Mouse (Mus musculus) heart, adult 11 months (tissue): ENCODE results near the gene Osbp2.

Source experiments
- DNase-seq: peaks from one replicate; pipeline ENCODE4 v3.0.0; 2022

Osbp2 gene

GRCm38 (mm10) chr11:3863454-3864112 is at the start of gene Osbp2:
Osbp2 (minus strand) TSS chr11:3863903.
- peak; percentile 94 for DNase-seq

- DNase-seq, result no peak
Measured at GRCm38 (mm10) chr11:3912875-3913271, 49.2 kb upstream of the Osbp2 start.

DNA sequence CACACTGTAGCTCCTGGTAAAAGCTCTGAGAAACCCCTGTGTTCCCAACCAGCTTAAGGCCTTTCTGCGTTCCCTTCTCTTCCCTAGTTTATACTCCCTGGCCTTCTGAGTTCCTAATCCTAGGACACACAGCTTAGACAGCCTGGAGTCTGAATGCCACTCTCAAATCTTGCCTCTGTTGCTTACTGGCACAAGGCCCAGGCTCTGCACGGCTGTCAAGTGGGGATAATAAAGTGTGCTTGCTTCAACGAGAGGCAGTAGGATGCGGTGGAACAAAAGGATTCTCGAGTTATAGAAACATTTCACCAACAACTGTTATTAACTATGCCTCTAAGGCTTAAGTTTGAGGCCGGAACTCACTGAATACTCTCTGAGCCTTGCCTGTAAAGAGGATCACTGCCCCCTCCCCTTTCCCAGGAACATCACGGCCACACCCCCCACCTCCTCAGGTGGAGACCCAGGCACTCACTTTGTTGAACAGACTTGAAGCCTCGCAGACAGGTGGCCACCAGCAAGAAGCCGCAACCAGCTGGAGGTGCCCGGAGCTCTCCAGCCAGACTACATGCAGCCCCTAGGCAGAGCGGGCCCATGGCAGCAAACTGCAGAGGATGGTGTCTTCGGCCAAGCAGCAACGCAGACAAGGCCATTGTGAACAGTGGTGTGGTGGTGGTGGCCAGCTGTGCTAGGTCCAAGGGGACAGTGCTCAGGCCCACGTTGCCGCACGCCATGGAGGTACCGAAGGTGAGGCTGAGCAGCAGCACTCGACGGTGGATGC is 48.6 kb upstream of the Osbp2 start:
- peak; percentile 95 for DNase-seq

DNA sequence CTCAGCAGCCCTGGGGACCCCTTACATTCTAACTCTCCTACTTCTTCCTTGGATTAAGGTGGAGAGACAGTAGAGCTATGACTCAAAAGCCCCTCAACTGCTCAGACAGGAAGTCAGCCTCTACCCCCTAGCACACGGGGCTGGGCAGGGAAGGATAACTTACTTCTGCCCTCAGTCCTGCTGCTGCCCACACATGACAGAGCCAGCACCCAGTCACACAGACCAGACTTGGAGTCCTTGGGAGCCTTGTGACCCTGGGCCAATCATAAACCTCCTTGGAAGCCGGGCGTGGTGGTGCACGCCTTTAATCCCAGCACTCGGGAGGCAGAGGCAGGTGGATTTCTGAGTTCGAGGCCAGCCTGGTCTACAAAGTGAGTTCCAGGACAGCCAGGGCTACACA is 47.7 kb upstream of the Osbp2 start:
- DNase-seq, result peak; percentile 91

GRCm38 (mm10) chr11:3910513-3911310 is 47.0 kb upstream of the Osbp2 start:
- peak; percentile 92 for DNase-seq

GRCm38 (mm10) chr11:3909236-3909635 is 45.5 kb upstream of the Osbp2 start:
- no peak for DNase-seq

DNA sequence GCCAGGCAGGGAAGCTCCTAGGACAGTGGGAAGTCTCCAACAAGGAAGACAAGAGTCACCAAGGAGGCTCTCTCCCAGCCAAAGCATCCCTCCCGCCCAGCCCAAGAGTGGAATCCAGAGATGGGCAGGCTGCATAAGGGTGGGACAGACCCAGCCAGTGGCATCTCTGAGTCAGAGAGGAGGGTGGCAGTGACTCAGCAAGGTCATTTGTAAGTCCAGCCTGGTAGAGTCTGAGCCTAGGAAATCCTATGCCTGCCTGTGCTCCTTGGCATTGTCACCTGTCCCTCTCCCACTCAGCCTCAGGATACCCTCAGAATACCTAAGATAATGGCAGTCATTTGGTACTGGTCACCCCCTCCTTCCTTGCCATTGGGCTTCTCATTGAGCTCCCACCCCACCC is 41.7 kb upstream of the Osbp2 start:
- no peak for DNase-seq

- DNase-seq, result no peak
Measured at GRCm38 (mm10) chr11:3904673-3905072, 41.0 kb upstream of the Osbp2 start.

DNA sequence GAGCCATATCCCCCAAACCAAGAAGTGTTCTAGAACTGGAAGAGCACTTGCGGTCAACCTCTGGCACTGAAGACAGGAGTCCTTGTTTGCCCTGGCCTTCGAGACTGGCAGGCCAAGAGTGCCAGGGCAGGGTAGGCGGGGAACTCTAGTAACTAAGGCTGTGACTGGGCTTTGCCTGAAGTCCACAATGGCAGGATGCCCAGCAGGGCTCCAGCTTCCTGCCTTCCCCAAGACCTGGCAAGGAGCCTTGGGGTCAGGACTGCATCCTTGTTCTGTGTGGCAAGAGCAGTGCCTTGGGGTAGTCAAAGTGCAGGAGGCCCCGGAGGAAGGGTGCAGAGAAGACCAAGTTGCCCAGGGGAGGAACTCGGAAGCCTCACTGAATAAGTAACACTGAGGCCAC is 39.3 kb upstream of the Osbp2 start:
- peak; percentile 98 for DNase-seq

- no peak for DNase-seq
Measured at GRCm38 (mm10) chr11:3902516-3902915, 38.8 kb upstream of the Osbp2 start.

GRCm38 (mm10) chr11:3900296-3900695 is 36.6 kb upstream of the Osbp2 start:
- no peak for DNase-seq

GRCm38 (mm10) chr11:3895933-3896332 is 32.2 kb upstream of the Osbp2 start:
- no peak for DNase-seq

DNA sequence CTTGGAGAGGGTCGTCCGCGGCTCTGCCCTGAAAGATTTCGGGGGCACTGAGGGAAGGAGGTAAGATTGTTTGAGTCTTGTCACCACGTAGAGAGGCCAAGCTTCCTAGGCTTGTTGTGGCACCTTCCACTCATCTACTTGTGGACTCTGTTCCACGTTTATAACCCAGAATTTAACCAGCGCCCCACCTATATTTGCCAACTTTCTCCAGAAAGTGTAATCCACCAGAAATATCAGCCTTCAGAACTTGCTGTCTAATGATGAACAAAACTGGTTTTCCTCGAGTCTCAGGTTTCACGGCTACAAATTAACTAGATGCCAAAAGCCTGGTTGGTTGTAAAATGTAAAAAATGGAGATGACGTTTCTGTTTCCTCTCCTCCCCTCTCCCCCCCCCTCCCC is 31.8 kb upstream of the Osbp2 start:
- no peak for DNase-seq

GRCm38 (mm10) chr11:3894406-3895281 is 30.9 kb upstream of the Osbp2 start, which contains the start of the genes 4921536K21Rik and Dusp18:
4921536K21Rik (minus strand) TSS chr11:3895098.
Dusp18 (plus strand) TSS chr11:3895240.
- peak; percentile 99 for DNase-seq

DNA sequence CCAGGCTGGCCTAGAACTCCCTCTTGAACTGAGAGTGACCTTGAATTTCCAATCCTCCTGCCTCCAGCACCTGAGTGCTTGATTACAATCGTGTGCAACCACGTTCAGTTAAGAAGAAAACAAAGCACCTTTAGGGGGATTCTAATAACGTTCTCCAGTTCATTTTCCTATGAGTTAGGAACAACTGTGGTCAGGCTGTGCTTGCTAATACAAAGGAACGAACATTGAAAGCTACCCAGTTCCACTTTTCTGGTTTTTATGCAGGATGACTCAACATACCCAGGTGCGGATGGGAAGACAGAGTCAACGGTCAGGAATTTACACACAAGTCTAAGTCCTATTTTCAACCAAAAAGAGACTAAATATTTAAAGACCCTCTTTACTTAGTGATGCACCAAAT is 30.3 kb upstream of the Osbp2 start:
- DNase-seq, result no peak

- DNase-seq, result no peak
Measured at GRCm38 (mm10) chr11:3887331-3887730, 23.6 kb upstream of the Osbp2 start.

GRCm38 (mm10) chr11:3883711-3884110 is 20.0 kb upstream of the Osbp2 start:
- DNase-seq, result no peak

GRCm38 (mm10) chr11:3879836-3880235 is 16.1 kb upstream of the Osbp2 start:
- peak; percentile 92 for DNase-seq

DNA sequence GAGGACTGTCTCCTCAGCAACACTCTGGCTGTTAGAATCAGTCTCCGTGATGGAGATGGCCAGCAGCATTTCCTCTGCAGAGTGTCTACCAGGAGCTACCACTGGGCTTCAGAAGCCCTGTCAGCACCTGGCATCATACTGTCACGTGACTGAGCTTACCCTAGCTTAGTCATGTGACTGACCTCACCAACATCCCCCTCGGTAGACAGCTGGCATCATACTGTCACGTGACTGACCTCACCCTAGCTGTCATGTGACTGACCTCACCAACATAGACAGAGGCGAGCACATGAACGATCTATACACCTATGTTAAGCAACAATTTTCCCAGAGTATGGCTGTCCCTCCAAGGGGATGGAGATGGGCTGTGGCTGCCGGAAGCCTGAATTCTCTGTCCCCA is 15.0 kb upstream of the Osbp2 start:
- DNase-seq, result no peak

DNA sequence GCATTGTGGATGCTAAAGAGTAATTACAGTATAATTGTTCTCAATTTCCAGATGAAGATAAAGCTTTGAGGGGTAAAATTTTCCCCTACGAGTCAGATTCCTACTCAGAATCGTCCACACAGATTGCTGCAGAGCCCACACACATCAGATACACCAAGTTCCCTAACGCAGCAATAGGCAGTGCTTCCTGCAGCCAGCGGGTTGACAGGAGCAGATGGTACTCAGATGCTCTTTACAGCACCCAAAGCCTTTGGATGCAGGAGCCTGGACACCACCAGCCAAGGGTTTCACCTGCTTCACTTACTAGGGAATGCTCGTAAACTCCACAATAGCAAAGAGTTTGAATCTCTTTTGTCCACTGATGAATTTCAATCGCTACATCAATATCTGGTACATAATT is 12.7 kb upstream of the Osbp2 start:
- no peak for DNase-seq

DNA sequence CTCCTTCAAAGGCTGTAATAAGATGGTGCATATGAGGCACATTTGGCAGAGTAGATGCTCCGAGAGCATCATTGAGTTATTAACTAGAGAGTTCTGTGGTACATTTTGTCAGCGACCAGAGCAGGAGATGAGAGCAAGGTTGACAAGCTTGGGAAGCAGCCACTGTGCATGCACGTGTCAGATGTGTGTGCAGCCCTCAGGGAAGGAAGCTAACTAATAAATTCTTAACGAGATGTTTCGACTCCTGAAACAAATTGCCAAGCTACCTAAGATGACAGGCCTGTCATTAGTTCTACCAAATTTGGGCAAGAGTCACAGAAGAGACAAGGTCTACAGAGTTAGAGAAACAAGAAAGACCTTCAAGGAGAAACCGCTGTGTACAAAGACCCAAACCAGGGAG is 640 bp upstream of the Osbp2 start:
- no peak for DNase-seq

- peak; percentile 92 for DNase-seq
Measured at GRCm38 (mm10) chr11:3862661-3863453, 846 bp downstream of the Osbp2 start.
